Mouse (Mus musculus): ENCODE data around the gene Isg15. TPM values are rescaled to one million over a fixed set of nuclear protein-coding genes. Genes with fewer than 3 reads are reported as not detected.

The Isg15 gene
- polyA plus RNA-seq, 1 experiment from 2014 or later: 1.1 TPM

DNA sequence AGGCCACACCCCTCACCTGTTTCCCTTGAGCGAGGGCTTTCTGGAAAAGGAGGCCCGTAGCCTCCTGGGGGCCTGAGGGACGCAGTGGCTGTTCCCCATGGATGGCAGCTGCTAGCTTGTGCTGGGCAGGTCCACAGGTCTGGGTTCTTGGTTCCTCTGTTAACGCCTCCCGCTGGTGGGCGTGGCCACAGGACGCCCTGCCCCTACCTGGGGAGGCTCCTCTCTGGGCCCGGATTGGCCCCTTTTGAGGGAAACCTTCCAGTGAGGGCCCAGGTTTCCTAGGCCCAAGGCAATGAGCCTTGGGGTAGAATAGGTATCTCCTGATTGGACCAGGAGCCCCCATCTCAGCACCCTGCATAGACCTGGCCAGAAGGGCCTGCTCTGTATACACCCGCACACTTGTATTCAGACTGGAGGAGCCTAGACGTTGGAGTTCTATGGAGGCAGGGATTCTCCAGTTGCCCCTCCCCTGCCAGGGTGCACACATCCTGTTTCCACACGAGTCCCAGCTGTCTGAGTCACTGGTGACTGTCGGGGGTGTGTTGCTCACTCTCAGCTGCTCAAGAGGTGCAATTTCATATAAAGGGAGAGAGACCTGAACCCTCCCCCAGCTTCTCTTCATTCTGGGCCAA, 27.9 kb upstream of the Isg15 start:
- no peaks in the 10 kb centered on the region for H3K27me3 ChIP-seq (replicated peaks; ENCODE audit: control insufficient read depth, insufficient read depth, low read length)
- H3K4me3 ChIP-seq (ENCODE audit: low read depth, low read length): no peak overlapping the region
- H3K36me3 ChIP-seq (ENCODE audit: control insufficient read depth, insufficient read depth, low read length): peaks cover 41% of the 10 kb centered on the region
- H3K9ac ChIP-seq (ENCODE audit: low read length): no peak overlapping the region
- 0 out of 2 replicates have a peak overlapping the region, but pooled peaks have one; percentile 3 for H3K4me2 ChIP-seq (ENCODE audit: low read length)
- no peaks in the 10 kb centered on the region for H3K9me3 ChIP-seq (replicated peaks; ENCODE audit: control insufficient read depth, low read length)
- peak; percentile 55 for ATAC-seq
- H3K4me1 ChIP-seq (ENCODE audit: control insufficient read depth, insufficient read depth, low read length): peaks cover 2% of the 10 kb centered on the region; the same call in 1 of the 2 replicates
- no peak for DNase-seq (ENCODE audit: low spot score)
- H3K27ac ChIP-seq (ENCODE audit: low read depth, low read length): no peak overlapping the region
- WGBS: 24% methylated on average over 12 of the region's 12 CpGs

DNA sequence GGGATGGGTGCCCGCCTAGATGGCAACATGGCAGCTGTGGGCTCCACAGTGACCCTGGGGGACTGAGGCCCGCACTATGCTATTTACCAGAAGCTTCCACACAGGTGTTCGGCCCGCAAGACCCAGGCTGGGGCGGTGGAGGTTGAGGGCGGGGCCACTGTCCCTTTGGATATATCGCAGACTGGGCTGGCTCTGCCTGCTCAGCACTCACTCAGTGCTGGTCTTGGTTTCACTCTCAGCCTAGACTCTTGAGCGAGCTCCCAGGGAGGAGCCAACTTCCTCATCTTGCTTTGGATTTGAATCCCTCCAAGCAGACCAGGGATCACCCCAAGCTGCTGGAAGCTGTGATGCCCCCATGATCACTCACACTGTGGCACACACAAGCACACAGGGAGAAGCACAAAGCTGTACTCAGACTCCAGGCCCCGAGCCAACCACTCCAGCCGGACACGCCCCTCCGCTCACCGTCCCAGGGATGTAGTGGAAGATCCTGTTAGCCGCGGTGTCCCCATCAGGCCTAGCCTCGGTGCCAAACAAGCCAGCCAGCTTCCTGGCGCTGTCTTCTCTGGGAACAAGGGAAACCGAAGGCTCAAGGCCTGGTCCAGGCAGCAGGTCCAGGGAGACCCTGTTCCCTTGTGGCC, 27.3 kb upstream of the Isg15 start:
- DNase-seq (ENCODE audit: low spot score) (peak; percentile 25), ATAC-seq (peak; percentile 35; the same call in 1 of the 2 replicates)
- Histone ChIP-seq H3K27me3 (replicated peaks; ENCODE audit: control insufficient read depth, insufficient read depth, low read length) (no peaks in the 10 kb centered on the region), H3K9ac (ENCODE audit: low read length) (no peak overlapping the region), H3K27ac (ENCODE audit: low read depth, low read length) (no peak overlapping the region), H3K36me3 (ENCODE audit: control insufficient read depth, insufficient read depth, low read length) (peaks cover 37% of the 10 kb centered on the region), H3K4me2 (ENCODE audit: low read length) (0 out of 2 replicates have a peak overlapping the region, but pooled peaks have one; percentile 3), H3K9me3 (replicated peaks; ENCODE audit: control insufficient read depth, low read length) (no peaks in the 10 kb centered on the region), H3K4me3 (ENCODE audit: low read depth, low read length) (no peak overlapping the region), H3K4me1 (ENCODE audit: control insufficient read depth, insufficient read depth, low read length) (no peaks in the 10 kb centered on the region)
- WGBS: 31% methylated on average over 18 of the region's 18 CpGs

DNA sequence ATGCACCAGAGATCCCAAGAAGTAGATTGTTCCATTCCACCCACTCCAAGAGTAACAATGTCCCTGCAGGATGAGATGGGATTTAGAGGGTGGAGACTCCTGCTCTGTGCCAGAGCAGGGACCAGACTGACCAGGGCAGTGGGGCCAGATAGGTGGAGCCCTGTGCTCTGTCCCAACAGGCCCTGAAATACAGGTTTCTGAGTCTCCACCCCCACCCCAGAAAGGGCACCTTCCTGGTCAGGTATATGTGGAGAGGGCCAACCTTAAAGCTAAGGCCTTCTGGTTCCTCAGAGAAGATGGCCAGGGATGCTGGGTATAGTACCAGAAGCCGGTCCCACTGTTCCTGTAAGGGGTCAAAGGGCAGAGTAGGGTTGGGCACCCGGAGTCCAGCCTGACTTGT, 23.7 kb upstream of the Isg15 start:
- Histone ChIP-seq H3K4me1 (ENCODE audit: control insufficient read depth, insufficient read depth, low read length) (no peaks in the 10 kb centered on the region), H3K4me3 (ENCODE audit: low read depth, low read length) (no peak overlapping the region), H3K27ac (ENCODE audit: low read depth, low read length) (no peak overlapping the region), H3K27me3 (replicated peaks; ENCODE audit: control insufficient read depth, insufficient read depth, low read length) (no peaks in the 10 kb centered on the region), H3K36me3 (ENCODE audit: control insufficient read depth, insufficient read depth, low read length) (peaks cover 10% of the 10 kb centered on the region), H3K4me2 (ENCODE audit: low read length) (no peak overlapping the region), H3K9me3 (replicated peaks; ENCODE audit: control insufficient read depth, low read length) (no peaks in the 10 kb centered on the region), H3K9ac (ENCODE audit: low read length) (no peak overlapping the region)
- no peak for ATAC-seq
- 74% methylated on average over 2 of the region's 2 CpGs for WGBS
- DNase-seq (ENCODE audit: low spot score): no peak

DNA sequence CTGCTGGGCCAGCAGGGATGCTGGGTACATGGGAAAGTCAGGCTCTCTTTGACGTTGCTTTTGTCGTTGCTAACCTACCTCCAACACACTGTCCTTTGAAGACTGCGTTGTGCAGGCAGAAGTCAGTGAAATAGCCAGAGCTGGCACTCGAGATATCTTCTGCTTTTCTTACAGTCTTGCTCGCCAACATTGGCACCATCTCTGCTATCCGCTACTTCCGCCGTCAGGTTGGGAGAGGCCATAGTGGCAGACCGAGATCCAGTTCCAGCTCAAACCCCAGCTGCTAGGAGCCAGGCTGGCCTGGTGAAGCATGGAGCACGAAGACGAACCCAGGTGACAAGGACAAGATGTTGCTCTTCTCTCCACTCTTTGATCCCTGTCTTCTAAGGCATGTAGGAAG, 19.3 kb upstream of the Isg15 start:
- no peak overlapping the region for H3K4me2 ChIP-seq (ENCODE audit: low read length)
- 88% methylated on average over 11 of the region's 11 CpGs for WGBS
- H3K4me1 ChIP-seq (ENCODE audit: control insufficient read depth, insufficient read depth, low read length): no peaks in the 10 kb centered on the region
- DNase-seq (ENCODE audit: low spot score): no peak
- no peak overlapping the region for H3K4me3 ChIP-seq (ENCODE audit: low read depth, low read length)
- H3K9ac ChIP-seq (ENCODE audit: low read length): no peak overlapping the region
- H3K9me3 ChIP-seq (replicated peaks; ENCODE audit: control insufficient read depth, low read length): no peaks in the 10 kb centered on the region
- H3K36me3 ChIP-seq (ENCODE audit: control insufficient read depth, insufficient read depth, low read length): peaks cover 9% of the 10 kb centered on the region; the same call in 1 of the 2 replicates
- no peak overlapping the region for H3K27ac ChIP-seq (ENCODE audit: low read depth, low read length)
- no peak for ATAC-seq
- H3K27me3 ChIP-seq (replicated peaks; ENCODE audit: control insufficient read depth, insufficient read depth, low read length): no peaks in the 10 kb centered on the region

DNA sequence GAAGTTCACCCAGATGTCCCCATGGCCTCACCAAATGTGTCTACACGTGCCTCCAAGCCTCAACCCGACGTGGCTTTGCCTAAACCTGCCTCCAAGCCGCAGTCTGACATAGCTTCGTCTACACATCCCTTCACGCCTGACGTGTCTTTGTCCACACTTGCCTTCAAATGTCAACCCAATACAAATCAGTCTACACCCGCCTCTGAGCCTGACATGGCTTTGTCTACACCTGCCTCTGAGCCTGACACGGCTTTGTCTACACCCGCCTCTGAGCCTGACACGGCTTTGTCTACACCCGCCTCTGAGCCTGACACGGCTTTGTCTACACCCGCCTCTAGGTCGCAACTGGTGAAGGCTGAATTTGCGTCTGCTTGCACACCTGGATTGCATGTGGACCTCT, 17.2 kb upstream of the Isg15 start:
- Histone ChIP-seq H3K9ac (ENCODE audit: low read length) (no peak overlapping the region), H3K4me2 (ENCODE audit: low read length) (no peak overlapping the region), H3K27me3 (replicated peaks; ENCODE audit: control insufficient read depth, insufficient read depth, low read length) (no peaks in the 10 kb centered on the region), H3K36me3 (ENCODE audit: control insufficient read depth, insufficient read depth, low read length) (peaks cover 9% of the 10 kb centered on the region; the same call in 1 of the 2 replicates), H3K4me1 (ENCODE audit: control insufficient read depth, insufficient read depth, low read length) (no peaks in the 10 kb centered on the region), H3K9me3 (replicated peaks; ENCODE audit: control insufficient read depth, low read length) (no peaks in the 10 kb centered on the region), H3K27ac (ENCODE audit: low read depth, low read length) (no peak overlapping the region), H3K4me3 (ENCODE audit: low read depth, low read length) (no peak overlapping the region)
- 84% methylated on average over 16 of the region's 16 CpGs for WGBS
- ATAC-seq (no peak), DNase-seq (ENCODE audit: low spot score) (no peak)

DNA sequence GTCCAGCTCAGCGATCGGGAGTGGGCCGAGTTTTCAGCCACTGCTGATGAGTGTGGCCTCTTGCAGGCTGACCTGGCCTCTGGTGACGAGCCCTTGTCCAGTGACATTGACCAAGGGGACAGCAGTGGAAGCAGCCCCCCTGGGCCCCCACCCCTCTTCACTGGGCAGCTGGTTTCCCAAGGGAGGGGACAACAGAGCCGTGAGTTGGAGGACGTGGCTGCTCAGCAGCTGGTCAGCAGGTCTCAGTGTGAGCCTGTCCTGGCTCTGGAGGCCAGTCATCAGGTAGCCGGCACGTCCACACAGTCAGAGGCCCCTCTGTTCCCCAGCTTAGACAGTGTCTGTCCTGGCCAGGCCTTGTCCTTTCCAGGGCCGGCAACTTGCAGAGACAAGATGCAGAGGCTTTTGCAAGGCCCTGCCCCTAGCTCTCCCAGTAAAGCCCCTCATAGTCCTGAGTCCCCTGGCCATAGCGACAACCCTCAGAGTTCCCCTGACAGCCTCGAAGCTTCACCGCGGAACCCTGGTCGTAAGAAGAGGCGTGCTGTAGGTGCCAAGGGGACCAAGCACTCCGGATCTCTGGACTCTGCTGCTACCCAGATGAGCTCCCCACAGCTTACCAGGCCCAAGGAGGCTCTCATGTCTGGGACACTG, 16.5 kb upstream of the Isg15 start:
- H3K36me3 ChIP-seq (ENCODE audit: control insufficient read depth, insufficient read depth, low read length): peaks cover 8% of the 10 kb centered on the region; the same call in 1 of the 2 replicates
- H3K27ac ChIP-seq (ENCODE audit: low read depth, low read length): no peak overlapping the region
- 85% methylated on average over 16 of the region's 16 CpGs for WGBS
- H3K27me3 ChIP-seq (replicated peaks; ENCODE audit: control insufficient read depth, insufficient read depth, low read length): no peaks in the 10 kb centered on the region
- no peaks in the 10 kb centered on the region for H3K4me1 ChIP-seq (ENCODE audit: control insufficient read depth, insufficient read depth, low read length)
- no peak overlapping the region for H3K9ac ChIP-seq (ENCODE audit: low read length)
- H3K9me3 ChIP-seq (replicated peaks; ENCODE audit: control insufficient read depth, low read length): no peaks in the 10 kb centered on the region
- ATAC-seq (no peak), DNase-seq (ENCODE audit: low spot score) (no peak)
- H3K4me3 ChIP-seq (ENCODE audit: low read depth, low read length): no peak overlapping the region
- no peak overlapping the region for H3K4me2 ChIP-seq (ENCODE audit: low read length)

DNA sequence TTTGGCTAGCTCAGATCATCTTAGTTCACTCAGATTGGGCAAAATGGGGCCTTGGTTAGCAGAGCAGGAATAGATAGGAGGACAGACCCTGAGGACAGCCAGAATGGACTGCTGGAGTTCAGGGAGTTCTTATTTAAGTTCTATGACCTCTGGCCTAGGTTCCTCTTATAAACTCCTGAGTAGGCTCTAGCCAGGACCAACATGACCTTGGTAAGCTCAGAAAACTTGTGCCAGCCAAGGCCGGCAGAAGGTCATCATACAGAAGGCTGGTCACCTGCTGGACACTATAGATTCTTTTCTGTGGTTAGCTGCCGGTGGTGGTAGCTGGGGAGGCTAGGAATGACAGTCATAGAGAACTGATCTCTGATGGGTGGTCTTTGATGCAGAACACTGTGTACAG, 15.6 kb upstream of the Isg15 start:
- H3K9ac ChIP-seq (ENCODE audit: low read length): no peak overlapping the region
- no peaks in the 10 kb centered on the region for H3K27me3 ChIP-seq (replicated peaks; ENCODE audit: control insufficient read depth, insufficient read depth, low read length)
- 87% methylated on average over 2 of the region's 2 CpGs for WGBS
- ATAC-seq (no peak), DNase-seq (ENCODE audit: low spot score) (no peak)
- no peak overlapping the region for H3K27ac ChIP-seq (ENCODE audit: low read depth, low read length)
- no peak overlapping the region for H3K4me2 ChIP-seq (ENCODE audit: low read length)
- H3K4me3 ChIP-seq (ENCODE audit: low read depth, low read length): no peak overlapping the region
- H3K9me3 ChIP-seq (replicated peaks; ENCODE audit: control insufficient read depth, low read length): no peaks in the 10 kb centered on the region
- 0 out of 2 replicates have a peak, but pooled peaks cover 2% of the 10 kb centered on the region for H3K36me3 ChIP-seq (ENCODE audit: control insufficient read depth, insufficient read depth, low read length)
- H3K4me1 ChIP-seq (ENCODE audit: control insufficient read depth, insufficient read depth, low read length): no peaks in the 10 kb centered on the region

DNA sequence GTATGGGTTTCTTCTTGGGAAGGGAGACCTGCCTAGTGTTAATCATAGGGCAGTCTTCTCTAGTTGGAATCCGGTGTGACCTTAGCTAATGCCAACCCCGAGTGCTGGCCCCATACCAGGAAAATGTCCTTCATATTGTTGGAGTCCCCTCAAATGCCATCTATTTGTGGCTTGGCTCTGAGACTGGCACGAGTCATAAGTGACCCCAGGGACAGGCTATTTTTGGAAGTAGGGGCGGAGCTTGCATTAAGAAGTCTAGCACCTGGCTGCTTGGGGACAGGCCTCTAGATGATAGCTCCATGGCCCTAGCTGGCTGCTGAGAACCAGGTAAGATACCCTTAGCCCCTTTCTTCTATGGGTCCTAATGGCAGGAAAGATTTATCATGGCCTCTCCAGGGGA, 15.0 kb upstream of the Isg15 start, which contains the start of gene Perm1:
TSS of gene Perm1 (plus strand) at position 220 of the 400 bp plus-strand sequence.
- H3K4me2 ChIP-seq (ENCODE audit: low read length): no peak within 1 kb of the TSS
- H3K9me3 ChIP-seq (replicated peaks; ENCODE audit: control insufficient read depth, low read length): no peaks in the 10 kb centered on the region
- DNase-seq (ENCODE audit: low spot score) (no peak), ATAC-seq (no peak)
- no peak within 1 kb of the TSS for H3K4me3 ChIP-seq (ENCODE audit: low read depth, low read length)
- 0 out of 2 replicates have a peak, but pooled peaks cover 2% of the 10 kb centered on the region for H3K36me3 ChIP-seq (ENCODE audit: control insufficient read depth, insufficient read depth, low read length)
- H3K4me1 ChIP-seq (ENCODE audit: control insufficient read depth, insufficient read depth, low read length): no peaks in the 10 kb centered on the region
- H3K9ac ChIP-seq (ENCODE audit: low read length): no peak within 1 kb of the TSS
- no peak within 1 kb of the TSS for H3K27ac ChIP-seq (ENCODE audit: low read depth, low read length)
- WGBS: 85% methylated on average over 4 of the region's 4 CpGs
- H3K27me3 ChIP-seq (replicated peaks; ENCODE audit: control insufficient read depth, insufficient read depth, low read length): no peaks in the 10 kb centered on the region

DNA sequence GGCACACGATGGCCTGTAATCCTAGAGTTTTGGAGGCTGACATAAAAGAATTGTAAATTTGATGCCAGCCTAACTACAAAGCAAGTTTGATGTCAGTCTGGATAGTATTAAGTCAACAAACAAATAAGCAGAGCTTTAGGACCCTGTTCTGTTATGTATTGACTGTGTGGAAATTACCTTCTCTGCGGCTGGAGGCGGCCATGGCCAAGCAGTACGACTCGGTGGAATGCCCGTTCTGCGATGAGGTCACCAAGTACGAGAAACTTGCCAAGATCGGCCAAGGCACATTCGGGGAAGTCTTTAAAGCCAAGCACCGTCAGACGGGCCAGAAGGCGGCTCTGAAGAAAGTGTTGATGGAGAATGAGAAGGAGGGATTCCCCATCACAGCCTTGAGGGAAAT, 12.5 kb upstream of the Isg15 start:
- Histone ChIP-seq H3K9ac (ENCODE audit: low read length) (no peak overlapping the region), H3K4me3 (ENCODE audit: low read depth, low read length) (no peak overlapping the region), H3K4me2 (ENCODE audit: low read length) (no peak overlapping the region), H3K9me3 (replicated peaks; ENCODE audit: control insufficient read depth, low read length) (no peaks in the 10 kb centered on the region), H3K27me3 (replicated peaks; ENCODE audit: control insufficient read depth, insufficient read depth, low read length) (no peaks in the 10 kb centered on the region), H3K4me1 (ENCODE audit: control insufficient read depth, insufficient read depth, low read length) (no peaks in the 10 kb centered on the region), H3K27ac (ENCODE audit: low read depth, low read length) (no peak overlapping the region), H3K36me3 (ENCODE audit: control insufficient read depth, insufficient read depth, low read length) (no peaks in the 10 kb centered on the region)
- DNase-seq (ENCODE audit: low spot score): no peak
- WGBS: 96% methylated on average over 13 of the region's 13 CpGs
- no peak for ATAC-seq
